Mouse (Mus musculus) bone marrow macrophage, adult 2 months (primary cell): ENCODE data around the gene Hpd.

Source experiments
- CTCF ChIP-seq: IDR thresholded peaks from 2 replicates; pipeline ENCODE4 v1.5.1; 2012; ENCODE audit warnings: low read depth, mild to moderate bottlenecking, low read length, moderate library complexity
- POLR2A ChIP-seq: IDR thresholded peaks from 2 replicates; pipeline ENCODE4 v1.6.1; 2012; ENCODE audit warnings: mild to moderate bottlenecking, low read depth, low read length, borderline replicate concordance

DNA sequence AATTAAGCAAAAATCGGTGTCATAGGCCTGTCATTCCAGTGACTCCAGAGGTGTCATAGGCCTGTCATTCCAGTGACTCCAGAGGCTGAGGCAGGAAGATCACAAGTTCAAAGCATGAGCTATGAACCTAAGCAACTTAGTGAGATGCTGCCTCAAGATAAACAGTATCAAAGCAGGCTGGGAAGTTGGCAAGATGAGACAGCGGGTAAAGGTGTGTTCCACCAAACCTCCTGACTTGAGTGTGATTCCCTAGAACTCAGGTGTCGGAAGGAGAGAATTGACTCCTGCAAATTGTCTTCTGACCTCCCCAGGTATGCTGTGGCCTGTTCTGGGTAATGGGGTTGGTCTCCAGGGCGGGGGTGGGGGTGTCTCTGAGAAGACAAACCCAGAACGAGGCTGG, 13.2 kb downstream of the Hpd start, which contains the start of gene Psmd9:
- TF ChIP-seq POLR2A (no peak), CTCF (no peak)
